Mouse (Mus musculus): ENCODE data around the gene Hk1.

DNA sequence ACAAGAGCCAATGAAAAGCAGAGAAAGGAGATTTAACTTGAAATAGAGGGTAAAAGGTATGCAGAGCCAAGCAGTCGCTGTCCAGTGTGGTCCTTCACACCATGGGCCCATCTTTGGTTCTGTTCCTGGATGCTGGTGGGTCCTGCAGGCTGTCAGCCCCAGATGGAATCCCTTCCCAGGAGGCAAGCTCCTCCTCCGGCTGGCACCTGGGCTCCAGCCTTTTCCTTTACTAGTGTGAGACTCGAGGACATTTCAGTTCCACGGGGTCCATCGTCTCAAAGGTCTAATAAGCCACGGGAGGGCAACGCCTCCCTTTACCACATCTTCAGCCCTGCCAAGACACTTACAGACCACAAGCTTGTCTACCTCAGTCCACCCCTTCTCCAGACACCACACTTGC is 60.6 kb downstream of the Hk1 start:
- no peak for TF ChIP-seq CTCF (IDR thresholded peaks at IDR 0.05; ENCODE audit: low read depth)
- TF ChIP-seq EP300 (IDR thresholded peaks at IDR 0.05; ENCODE audit: low read depth), result no peak

Measured in liver, postnatal 0 days (tissue).